Mouse (Mus musculus) brain, embryonic 14.5 days (tissue): Measurements from ENCODE around the gene Senp5. TPM values are rescaled to one million over a fixed set of nuclear protein-coding genes. Genes with fewer than 3 reads are reported as not detected.
"Not testable (repeated sequence)": the region's sequence is repeated elsewhere in the genome, so short reads cannot be mapped to it uniquely, and the experiment has no call there.

ENCODE experiments used
- DNase-seq: peaks from one replicate; pipeline ENCODE4 v3.0.0-alpha.2; 2011; ENCODE audit warnings: low read depth
- CTCF ChIP-seq: fragments of 200-500 bp; IDR thresholded peaks from 2 replicates; pipeline ENCODE4 v1.5.1; 2012; ENCODE audit warnings: inconsistent platforms, mild to moderate bottlenecking, moderate library complexity, borderline replicate concordance; ENCODE audit not compliant: insufficient read depth, insufficient read length; ENCODE audit errors: extremely low read depth
- POLR2A ChIP-seq: fragments of 200-500 bp; IDR thresholded peaks from 2 replicates; pipeline ENCODE4 v1.6.1; 2012; ENCODE audit warnings: mild to moderate bottlenecking, inconsistent platforms, borderline replicate concordance; ENCODE audit not compliant: poor library complexity, insufficient read depth, insufficient read length, severe bottlenecking; ENCODE audit errors: extremely low read depth
- polyA plus RNA-seq: library from polyadenylated mRNA; depleted of rRNA; stranded (reverse); fragments of >200 nt; gene quantifications from 2 replicates; pipeline ENCODE4 v1.2.3, GENCODE M21; 2012

The Senp5 gene
- polyA plus RNA-seq, 1 experiment: 23.2 TPM

GRCm38 (mm10) chr16:31979501-31979900, 23.6 kb downstream of the Senp5 start:
- TF ChIP-seq POLR2A: no peak
- no peak for TF ChIP-seq CTCF
- no peak for DNase-seq

DNA sequence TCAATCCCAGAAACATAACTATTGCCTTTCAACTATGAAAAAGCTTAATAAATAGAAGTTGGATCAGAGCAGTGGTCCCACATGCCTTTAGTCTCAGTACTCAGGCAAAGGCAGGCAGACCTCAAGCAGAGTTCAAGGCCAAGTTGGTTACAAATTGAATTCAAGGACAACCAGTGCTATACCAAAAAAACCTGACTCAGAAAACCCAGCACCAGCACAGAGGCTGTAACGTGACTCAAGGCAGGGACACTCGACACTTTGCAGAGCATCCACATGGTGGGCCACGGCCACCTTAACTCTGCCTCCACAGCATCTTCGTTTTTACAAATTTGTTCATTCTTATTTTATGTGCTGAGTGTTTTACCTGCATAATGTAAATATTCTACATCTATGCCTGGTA, 27.8 kb downstream of the Senp5 start:
- TF ChIP-seq CTCF (no peak), POLR2A (no peak)

DNA sequence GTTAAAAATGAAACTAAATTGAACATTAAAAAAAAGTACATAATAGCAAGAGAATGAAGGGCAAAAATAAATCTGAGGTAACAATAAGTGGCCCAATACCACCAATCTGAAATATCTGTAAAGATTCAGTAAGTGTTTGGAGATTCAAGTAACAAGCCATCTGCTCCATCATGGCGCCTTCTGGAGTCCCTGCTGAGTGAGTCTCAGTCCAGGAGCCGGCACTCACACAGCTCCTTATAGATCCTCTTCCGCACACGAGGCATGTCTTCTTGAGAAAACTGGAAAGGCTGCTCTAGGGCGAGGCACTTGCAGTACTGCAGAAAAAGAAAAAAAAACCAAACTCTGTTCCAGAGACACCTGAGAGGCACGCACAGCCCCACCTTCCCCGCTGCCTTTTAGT, 39.9 kb downstream of the Senp5 start:
- TF ChIP-seq POLR2A (no peak), CTCF (no peak)
- DNase-seq: peak; percentile 51

More for the DNA sequence above, 27.8 kb downstream of the Senp5 start:
- no peak for DNase-seq

DNA sequence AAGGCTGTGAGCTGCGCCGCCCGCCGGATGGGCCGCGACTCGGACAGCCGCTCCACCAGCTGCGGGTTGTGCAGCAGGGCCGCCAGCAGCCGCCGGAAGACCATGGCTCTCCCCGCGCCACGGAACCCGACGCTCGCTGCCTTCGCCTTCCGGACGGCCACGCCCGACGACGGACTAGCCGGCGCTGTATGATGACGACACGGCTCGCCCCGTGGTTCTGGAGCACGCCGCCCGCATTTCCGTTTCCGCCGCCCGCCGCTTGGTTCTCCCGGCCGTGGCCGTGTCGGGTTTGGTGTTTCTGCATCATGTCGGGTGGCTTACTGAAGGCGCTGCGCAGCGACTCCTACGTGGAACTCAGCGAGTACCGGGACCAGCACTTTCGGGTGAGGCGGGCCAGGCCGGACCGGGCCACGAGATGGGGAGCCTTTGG, 54.7 kb downstream of the Senp5 start, which contains the start of the genes 0610012G03Rik and Ncbp2:
Gene 0610012G03Rik (minus strand): TSS at position 150 of the 430 bp plus-strand sequence.
Gene Ncbp2 (plus strand): TSS at position 169 of the 430 bp plus-strand sequence.
- TF ChIP-seq POLR2A: peak; percentile 92
- no peak for TF ChIP-seq CTCF
- peak; percentile 99 for DNase-seq

DNA sequence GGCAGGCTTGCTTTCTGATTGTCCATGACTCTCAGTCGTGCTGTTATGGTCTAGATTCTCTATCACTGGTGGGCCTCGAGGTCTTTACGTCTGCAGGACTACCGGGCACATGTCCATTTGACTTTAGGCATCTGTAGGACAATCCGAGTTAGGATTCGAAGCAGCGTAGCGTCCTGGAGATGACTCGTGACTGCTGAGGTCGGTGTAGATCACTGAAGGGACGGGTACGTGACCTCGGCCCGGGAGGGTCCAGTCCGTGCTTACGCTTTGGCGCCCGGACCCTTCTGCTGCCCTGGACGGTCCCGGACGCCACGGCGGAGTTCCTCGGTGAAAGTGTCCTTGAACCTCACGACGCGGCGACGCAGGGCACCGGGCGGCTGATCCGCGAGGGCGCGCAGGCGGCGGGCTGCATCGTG, 55.2 kb downstream of the Senp5 start:
- TF ChIP-seq POLR2A: no peak
- no peak for TF ChIP-seq CTCF
- DNase-seq: no peak

DNA sequence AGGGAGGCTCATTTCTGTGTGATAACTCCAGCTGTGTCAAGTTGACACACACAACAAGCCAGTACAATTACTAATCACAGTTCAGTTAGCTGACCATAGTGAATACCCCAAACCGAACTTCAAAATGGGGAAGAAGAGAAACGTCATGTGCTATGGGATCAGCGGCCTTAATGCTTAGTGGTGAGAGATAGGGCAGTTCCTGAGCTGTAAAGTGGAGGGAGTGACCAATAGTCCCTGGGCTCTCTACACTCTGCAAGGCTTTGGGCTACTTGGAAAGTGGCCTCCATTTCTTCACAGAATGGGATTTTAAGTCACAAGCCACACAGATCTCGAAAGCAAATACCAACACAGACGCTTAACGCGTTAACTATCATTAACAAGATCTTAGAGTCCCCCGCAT, 55.8 kb downstream of the Senp5 start:
- no peak for TF ChIP-seq POLR2A
- TF ChIP-seq CTCF: no peak
- no peak for DNase-seq

DNA sequence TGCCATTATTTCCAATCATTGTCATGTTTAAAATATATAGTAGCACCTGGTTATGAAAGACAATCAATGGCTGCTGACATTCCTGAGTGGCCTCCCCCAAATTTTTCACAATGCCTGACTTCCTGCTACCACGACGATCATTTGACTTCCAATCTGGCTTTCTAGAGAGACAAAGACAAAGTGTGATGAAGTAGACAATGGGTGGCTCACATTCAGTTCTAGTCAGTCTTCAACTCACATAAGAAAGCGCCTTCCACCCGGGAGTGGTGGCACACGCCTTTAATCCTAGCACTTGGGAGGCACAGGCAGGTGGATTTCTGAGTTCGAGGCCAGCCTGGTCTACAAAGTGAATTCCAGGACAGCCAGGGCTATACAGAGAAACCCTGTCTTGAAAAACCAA, 57.1 kb downstream of the Senp5 start:
- not testable (repeated sequence) for DNase-seq

DNA sequence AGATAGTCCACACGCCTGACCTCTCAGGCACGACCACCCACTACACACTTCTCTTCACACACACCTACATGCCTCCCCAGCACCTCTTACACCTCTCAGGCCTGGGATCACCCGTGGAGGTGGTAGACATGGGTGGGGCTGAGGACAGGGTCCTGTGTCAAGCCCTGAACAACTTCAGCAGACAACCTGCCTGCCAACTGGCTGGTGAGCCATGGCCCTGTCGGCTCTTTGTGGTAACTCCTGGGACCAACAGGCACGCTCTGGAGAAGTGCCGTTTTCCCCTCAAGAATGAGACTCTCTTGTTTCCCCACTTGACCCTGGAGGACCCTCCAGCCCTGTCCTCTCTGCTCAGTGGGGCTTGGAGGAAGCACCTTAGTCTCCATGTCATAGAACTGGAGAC, 57.7 kb downstream of the Senp5 start:
- no peak for DNase-seq
- TF ChIP-seq CTCF (no peak), POLR2A (no peak)

GRCm38 (mm10) chr16:31944698-31945255, 58.3 kb downstream of the Senp5 start:
- DNase-seq: no peak

GRCm38 (mm10) chr16:31943980-31944379, 59.1 kb downstream of the Senp5 start:
- TF ChIP-seq POLR2A (no peak), CTCF (peak; percentile 92)
- peak; percentile 77 for DNase-seq

More at GRCm38 (mm10) chr16:31944698-31945255, 58.3 kb downstream of the Senp5 start:
- TF ChIP-seq CTCF: no peak
- TF ChIP-seq POLR2A: no peak

GRCm38 (mm10) chr16:31940586-31940985, 62.5 kb downstream of the Senp5 start:
- DNase-seq: no peak
- no peak for TF ChIP-seq POLR2A
- no peak for TF ChIP-seq CTCF

GRCm38 (mm10) chr16:31938856-31939255, 64.2 kb downstream of the Senp5 start:
- TF ChIP-seq POLR2A (no peak), CTCF (no peak)
- no peak for DNase-seq

GRCm38 (mm10) chr16:31936568-31936967, 66.5 kb downstream of the Senp5 start:
- no peak for TF ChIP-seq POLR2A
- TF ChIP-seq CTCF: no peak
- no peak for DNase-seq
